Mouse (Mus musculus): Measurements from ENCODE around the gene Susd4.

DNA sequence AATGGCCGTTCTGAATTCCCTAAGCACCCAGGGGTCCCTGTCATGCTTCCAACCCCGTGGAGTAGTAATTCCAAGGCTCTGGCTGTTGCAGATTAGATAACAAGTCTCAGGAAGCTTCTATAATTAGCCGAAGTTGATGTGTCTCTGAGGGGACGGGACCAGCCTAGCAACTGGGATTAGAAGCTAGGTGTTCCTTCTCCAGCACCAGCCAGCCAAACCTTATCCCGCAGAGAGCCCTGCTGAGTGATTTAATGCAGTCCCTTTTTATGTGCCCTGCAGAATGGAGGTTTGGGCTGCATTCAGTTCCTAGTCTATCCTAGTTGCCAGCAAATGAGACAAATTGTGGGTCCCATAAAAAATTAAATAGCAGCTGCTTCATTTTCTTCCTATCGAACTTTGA lies 54.0 kb downstream of the Susd4 start:
- no peak for TF ChIP-seq POLR2A (IDR thresholded peaks at IDR 0.05; ENCODE audit: control insufficient read depth, extremely low read depth, insufficient read depth, low read length, poor library complexity)
- TF ChIP-seq CTCF (IDR thresholded peaks at IDR 0.05; ENCODE audit: borderline replicate concordance, control insufficient read depth, extremely low read depth, insufficient read depth, low read length, poor library complexity) = no peak

All from thymus, adult 2 months (tissue).